In genomic region chr10:95610666-95611330, GRCm38 (mm10) we compare ENCODE assay signal across 11 mouse cellular contexts. TPM values are rescaled to one million over a fixed set of nuclear protein-coding genes. Genes with fewer than 3 reads are reported as not detected.
DNase-seq lines count a peak whose midpoint lies in the region; ATAC-seq and TF ChIP-seq lines count a peak whose summit lies in the region.
"Had no signal": no experiment of that assay in that cellular context is flagged by ENCODE, and none has a peak within 500 bp of the region (broad histone marks: within the 10 kb centered on the region; RNA-seq: fewer than 3 reads in every experiment).

No protein-coding gene starts in this region.

- H3K9ac ChIP-seq in heart, embryonic 14.5 days (ENCODE audit: low read length) = peak overlapping the region; percentile 18; the same call in 1 of the 2 replicates
- H3K9ac ChIP-seq in liver, adult 2 months (ENCODE audit: low read depth, low read length) = 0 out of 2 replicates have a peak overlapping the region, but pooled peaks have one; percentile 3
- no peak overlapping the region for H3K9ac ChIP-seq in embryonic facial prominence, embryonic 14.5 days (ENCODE audit: low read depth, low read length)
- no peak overlapping the region for H3K9ac ChIP-seq in limb, embryonic 15.5 days
- no peak overlapping the region for H3K9ac ChIP-seq in midbrain, embryonic 16.5 days (ENCODE audit: low read depth, low read length)

- H3K4me2 ChIP-seq in heart, embryonic 14.5 days (ENCODE audit: low read length) = peak overlapping the region; percentile 54
- H3K4me2 ChIP-seq in embryonic facial prominence, embryonic 14.5 days (ENCODE audit: low read depth, low read length) = peak overlapping the region; percentile 33; the same call in 1 of the 2 replicates
- H3K4me2 ChIP-seq in limb, embryonic 15.5 days = no peak overlapping the region
- no peak overlapping the region for H3K4me2 ChIP-seq in midbrain, embryonic 16.5 days (ENCODE audit: low read length)
- H3K4me2 ChIP-seq: liver, embryonic 11.5 days had no signal

- no peak for DNase-seq in heart, postnatal 4 days
- DNase-seq in liver, adult 2 months (ENCODE audit: extremely low read depth, low read depth, low spot score) = peak; percentile 48
- DNase-seq in liver = no peak
- DNase-seq in embryonic facial prominence, embryonic 14.5 days (ENCODE audit: low spot score) = no peak
- no peak for DNase-seq in layer of hippocampus, postnatal 10 days (ENCODE audit: low spot score in 2 of 2)
- DNase-seq: cerebellum, adult 18-20 months had no signal

- H3K36me3 ChIP-seq in heart, embryonic 14.5 days (ENCODE audit: control insufficient read depth, insufficient read depth, low read length) = no peaks in the 10 kb centered on the region
- H3K36me3 ChIP-seq in liver, adult 2 months (ENCODE audit: control insufficient read depth, insufficient read depth, low read length) = no peaks in the 10 kb centered on the region
- H3K36me3 ChIP-seq in embryonic facial prominence, embryonic 14.5 days (ENCODE audit: control insufficient read depth, insufficient read depth, low read length) = no peaks in the 10 kb centered on the region
- H3K36me3 ChIP-seq in limb, embryonic 15.5 days = no peaks in the 10 kb centered on the region
- H3K36me3 ChIP-seq in midbrain, embryonic 16.5 days (ENCODE audit: control insufficient read depth, insufficient read depth, low read length) = no peaks in the 10 kb centered on the region

- TF ChIP-seq POLR2A in liver, adult 2 months (IDR thresholded peaks at IDR 0.05; ENCODE audit: extremely low read depth, insufficient read depth, low read length) = no peak

- H3K4me3 ChIP-seq in heart, embryonic 14.5 days (ENCODE audit: control insufficient read depth in 1 of 2, insufficient read depth in 1 of 2, low read depth in 1 of 2, low read length in 2 of 2) = no peak overlapping the region
- no peak overlapping the region for H3K4me3 ChIP-seq in liver, adult 2 months (ENCODE audit: insufficient read depth, low read depth, low read length)
- no peak overlapping the region for H3K4me3 ChIP-seq in embryonic facial prominence, embryonic 14.5 days (ENCODE audit: low read depth, low read length)
- H3K4me3 ChIP-seq in limb, embryonic 15.5 days = no peak overlapping the region
- no peak overlapping the region for H3K4me3 ChIP-seq in midbrain, embryonic 16.5 days (ENCODE audit: low read depth, low read length)

- 32% methylated on average over 16 of the region's 16 CpGs for WGBS in heart, embryonic 14.5 days
- WGBS in liver, adult 2 months = 32% methylated on average over 13 of the region's 16 CpGs
- WGBS in embryonic facial prominence, embryonic 14.5 days = 26% methylated on average over 16 of the region's 16 CpGs
- 39% methylated on average over 16 of the region's 16 CpGs for WGBS in limb, embryonic 15.5 days
- 46% methylated on average over 16 of the region's 16 CpGs for WGBS in midbrain, embryonic 16.5 days

- no peaks in the 10 kb centered on the region for H3K79me2 ChIP-seq in liver, adult 2 months (ENCODE audit: control insufficient read depth, insufficient read depth, low read length)

- H3K27ac ChIP-seq in heart, embryonic 14.5 days (replicated peaks in 1 of 2; ENCODE audit: control insufficient read depth in 1 of 2, insufficient read depth in 1 of 2, low read depth in 2 of 2, low read length in 2 of 2) = peak overlapping the region; percentile 48 to 68
- H3K27ac ChIP-seq in liver, adult 2 months (replicated peaks; ENCODE audit: insufficient read depth, low read depth, low read length) = no peak overlapping the region
- no peak overlapping the region for H3K27ac ChIP-seq in embryonic facial prominence, embryonic 14.5 days (replicated peaks; ENCODE audit: low read depth, low read length)
- H3K27ac ChIP-seq in limb, embryonic 15.5 days = no peak overlapping the region
- H3K27ac ChIP-seq in midbrain, embryonic 16.5 days (ENCODE audit: low read length) = no peak overlapping the region

- no peaks in the 10 kb centered on the region for H3K9me3 ChIP-seq in heart, embryonic 14.5 days (ENCODE audit: control insufficient read depth, low read length)
- no peaks in the 10 kb centered on the region for H3K9me3 ChIP-seq in embryonic facial prominence, embryonic 14.5 days (ENCODE audit: control insufficient read depth, low read length)
- no peaks in the 10 kb centered on the region for H3K9me3 ChIP-seq in limb, embryonic 15.5 days
- H3K9me3 ChIP-seq in midbrain, embryonic 16.5 days (replicated peaks; ENCODE audit: control insufficient read depth, low read length, poor library complexity, severe bottlenecking) = no peaks in the 10 kb centered on the region

- 0 out of 2 replicates have a peak, but pooled peaks have one; percentile 64 for ATAC-seq in heart, embryonic 14.5 days (ENCODE audit: insufficient number of reproducible peaks, insufficient read depth, low FRiP score, low read depth)
- ATAC-seq in embryonic facial prominence, embryonic 14.5 days (ENCODE audit: low read depth) = no peak
- 0 out of 2 replicates have a peak, but pooled peaks have one; percentile 7 for ATAC-seq in limb, embryonic 15.5 days (ENCODE audit: insufficient number of reproducible peaks, low FRiP score, low TSS enrichment, low read depth)
- ATAC-seq in midbrain, embryonic 16.5 days = no peak
- ATAC-seq: activated CD4-positive, CD25-positive, alpha-beta regulatory T cell, adult 4 months had no signal

- H3K27me3 ChIP-seq in heart, embryonic 14.5 days (ENCODE audit: control insufficient read depth, insufficient read depth, low read length) = no peaks in the 10 kb centered on the region
- H3K27me3 ChIP-seq in liver, adult 2 months (ENCODE audit: control insufficient read depth, insufficient read depth, low read length) = no peaks in the 10 kb centered on the region
- H3K27me3 ChIP-seq in embryonic facial prominence, embryonic 14.5 days (replicated peaks; ENCODE audit: control insufficient read depth, insufficient read depth, low read length) = no peaks in the 10 kb centered on the region
- H3K27me3 ChIP-seq in limb, embryonic 15.5 days = no peaks in the 10 kb centered on the region
- no peaks in the 10 kb centered on the region for H3K27me3 ChIP-seq in midbrain, embryonic 16.5 days (ENCODE audit: control insufficient read depth, insufficient read depth, low read depth, low read length)

- H3K4me1 ChIP-seq in heart, embryonic 14.5 days (ENCODE audit: control insufficient read depth in 2 of 2, insufficient read depth in 2 of 2, low read length in 2 of 2) = peaks cover 9 to 11% of the 10 kb centered on the region in 2 experiments
- H3K4me1 ChIP-seq in liver, adult 2 months (ENCODE audit: control insufficient read depth, insufficient read depth, low read length) = peaks cover 8% of the 10 kb centered on the region
- H3K4me1 ChIP-seq in embryonic facial prominence, embryonic 14.5 days (ENCODE audit: control insufficient read depth, insufficient read depth, low read length) = peaks cover 7% of the 10 kb centered on the region
- H3K4me1 ChIP-seq in limb, embryonic 15.5 days = peaks cover 9% of the 10 kb centered on the region
- peaks cover 7% of the 10 kb centered on the region; the same call in 1 of the 2 replicates for H3K4me1 ChIP-seq in midbrain, embryonic 16.5 days (ENCODE audit: control insufficient read depth, insufficient read depth, low read length)

- no peak for TF ChIP-seq CTCF in liver, adult 2 months (IDR thresholded peaks at IDR 0.05; ENCODE audit: low read depth, low read length)

RNA-seq across cellular contexts. Expression of gene Nudt4, which starts 46.9 kb away (rescaled TPM):
- 97.2 and 101 TPM in 2 replicates for polyA plus RNA-seq in heart, embryonic 14.5 days (2014; fragmentation: Nextera tagmentation; extraction: Ambion mirVana)
- 100 to 1,000 TPM; 201 to 218 TPM for total RNA-seq in heart, postnatal 4 days (2021)
- 88.2 and 91.5 TPM in 2 replicates for total RNA-seq in liver, adult 2 months (2014; rRNA removed)
- polyA plus RNA-seq in liver, adult 2 months (2012; rRNA removed) = 36.7 and 37.2 TPM in 2 replicates
- 106 and 107 TPM in 2 replicates for polyA plus RNA-seq in embryonic facial prominence, embryonic 14.5 days (2014; fragmentation: Nextera tagmentation; extraction: Ambion mirVana)
- polyA plus RNA-seq in limb, embryonic 15.5 days (2015; fragmentation: Nextera tagmentation; extraction: Ambion mirVana) = 77.7 and 86.4 TPM in 2 replicates
- polyA plus RNA-seq in midbrain, embryonic 16.5 days (2015; fragmentation: Nextera tagmentation; extraction: Ambion mirVana) = 59.9 and 61.0 TPM in 2 replicates
- 10 to 100 TPM; 91.1 to 92.9 TPM for total RNA-seq in layer of hippocampus, postnatal 10 days (2021)

Comparison
In these comparisons a context has a peak if more than half of its experiments do, and no peak if none do; other contexts are left out.
1. ATAC-seq: peak in heart, embryonic 14.5 days (single experiment) and limb, embryonic 15.5 days (single experiment); none in embryonic facial prominence, embryonic 14.5 days (single experiment) and midbrain, embryonic 16.5 days (single experiment).
2. H3K27ac ChIP-seq: peak in heart, embryonic 14.5 days (2 of 2); none in liver, adult 2 months (single experiment), embryonic facial prominence, embryonic 14.5 days (single experiment), limb, embryonic 15.5 days (single experiment) and midbrain, embryonic 16.5 days (single experiment).
3. H3K4me2 ChIP-seq: peak in heart, embryonic 14.5 days (single experiment) and embryonic facial prominence, embryonic 14.5 days (single experiment); none in limb, embryonic 15.5 days (single experiment) and midbrain, embryonic 16.5 days (single experiment).
4. H3K9ac ChIP-seq: peak in heart, embryonic 14.5 days (single experiment) and liver, adult 2 months (single experiment); none in embryonic facial prominence, embryonic 14.5 days (single experiment), limb, embryonic 15.5 days (single experiment) and midbrain, embryonic 16.5 days (single experiment).